Mouse (Mus musculus) CH12F3 (cell line): ENCODE data around the gene Sfta2.

Experiments used
- in situ Hi-C: fragments of 300-500 bp; cut with MboI; formaldehyde crosslinking; loops from 2 replicates; pipeline ENCODE4 v1.14.3; 2020; ENCODE audit warnings: low sequenced_read_pairs

Sfta2 gene

GRCm38 (mm10) chr17:35672527-35672926 lies 71.2 kb downstream of the Sfta2 start:
- in situ Hi-C loops: no loop called here

GRCm38 (mm10) chr17:35673416-35674035 lies 72.2 kb downstream of the Sfta2 start, which contains the start of gene Gtf2h4:
Gene Gtf2h4 (minus strand): TSS chr17:35673739.
- in situ Hi-C loops: no loop called here

GRCm38 (mm10) chr17:35680591-35680990 lies 79.2 kb downstream of the Sfta2 start:
- in situ Hi-C loops: no loop called here

GRCm38 (mm10) chr17:35681986-35682385 lies 80.6 kb downstream of the Sfta2 start:
- in situ Hi-C loops: no loop called here

GRCm38 (mm10) chr17:35685061-35685460 lies 83.7 kb downstream of the Sfta2 start:
- in situ Hi-C loops: no loop called here

GRCm38 (mm10) chr17:35688347-35689175 lies 87.2 kb downstream of the Sfta2 start:
- in situ Hi-C loops: no loop called here

- in situ Hi-C loops: no loop called here
Measured at GRCm38 (mm10) chr17:35689936-35690645, 88.7 kb downstream of the Sfta2 start.

GRCm38 (mm10) chr17:35691811-35692210 lies 90.5 kb downstream of the Sfta2 start:
- in situ Hi-C loops: no loop called here

- in situ Hi-C loops: no loop called here
Measured at GRCm38 (mm10) chr17:35692368-35692767, 91.0 kb downstream of the Sfta2 start.

GRCm38 (mm10) chr17:35693906-35694305 lies 92.6 kb downstream of the Sfta2 start:
- in situ Hi-C loops: no loop called here

GRCm38 (mm10) chr17:35695289-35695688 lies 93.9 kb downstream of the Sfta2 start:
- in situ Hi-C loops: no loop called here

GRCm38 (mm10) chr17:35696691-35697090 lies 95.3 kb downstream of the Sfta2 start:
- in situ Hi-C loops: no loop called here

- in situ Hi-C loops: no loop called here
Measured at GRCm38 (mm10) chr17:35697429-35697758, 96.0 kb downstream of the Sfta2 start.

GRCm38 (mm10) chr17:35697759-35698500 lies 96.6 kb downstream of the Sfta2 start:
- in situ Hi-C loops: no loop called here

- in situ Hi-C loops: no loop called here
Measured at GRCm38 (mm10) chr17:35698501-35698883, 97.1 kb downstream of the Sfta2 start.

GRCm38 (mm10) chr17:35699919-35700318 lies 98.6 kb downstream of the Sfta2 start:
- in situ Hi-C loops: no loop called here
